Mouse (Mus musculus): ENCODE measurements around the gene Zmym3.
"Not testable (repeated sequence)": the region's sequence is repeated elsewhere in the genome, so short reads cannot be mapped to it uniquely, and the experiment has no call there.

Gene Zmym3

GRCm38 (mm10) chrX:101376190-101376968, 44.3 kb downstream of the Zmym3 start, which contains the start of gene Gjb1:
Gjb1 (plus strand) TSS chrX:101376378.
- no peak for DNase-seq (ENCODE audit: low spot score in 2 of 2)

DNA sequence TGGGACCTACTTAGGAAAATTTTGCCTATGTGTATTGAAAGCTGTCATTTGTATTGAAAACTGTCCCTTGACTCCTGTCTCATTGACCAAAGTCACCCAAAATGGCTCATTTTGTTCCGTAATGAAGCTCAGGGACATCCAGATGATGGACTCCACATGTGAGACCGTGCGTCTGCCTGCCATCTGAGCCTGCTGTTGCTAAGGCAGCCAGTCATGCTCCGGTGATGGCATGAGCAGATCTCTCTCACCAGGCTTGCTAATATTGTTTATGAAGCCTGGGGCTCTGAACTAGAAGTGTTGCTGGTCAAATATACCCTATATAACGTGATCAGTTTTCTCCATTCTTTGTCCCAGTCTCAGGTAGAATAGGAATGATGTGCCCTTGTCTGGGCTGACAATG, 47.7 kb downstream of the Zmym3 start:
- no peak for DNase-seq (ENCODE audit: low spot score in 2 of 2)

- DNase-seq (ENCODE audit: low spot score in 2 of 2), result no peak
Measured at GRCm38 (mm10) chrX:101370573-101370972, 50.1 kb downstream of the Zmym3 start.

- DNase-seq (ENCODE audit: low spot score in 2 of 2), result no peak
Measured at GRCm38 (mm10) chrX:101369001-101369400, 51.6 kb downstream of the Zmym3 start.

DNA sequence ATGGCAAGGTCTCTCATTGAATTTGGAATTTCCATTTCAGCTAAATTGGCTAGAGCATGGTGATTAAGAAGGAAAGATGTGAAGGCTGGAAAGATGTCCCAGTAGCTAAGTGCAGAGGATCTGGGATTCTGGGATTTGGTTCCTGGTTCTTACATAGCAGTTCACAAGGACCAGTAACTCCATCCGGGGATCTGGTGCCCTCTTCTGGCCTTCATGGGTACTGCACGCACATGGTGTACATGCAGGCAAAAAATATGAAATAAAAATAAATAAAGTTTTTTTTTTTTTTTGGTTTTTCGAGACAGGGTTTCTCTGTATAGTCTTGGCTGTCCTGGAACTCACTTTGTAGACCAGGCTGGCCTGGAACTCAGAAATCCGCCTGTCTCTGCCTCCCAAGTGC, 61.7 kb downstream of the Zmym3 start:
- DNase-seq (ENCODE audit: low spot score in 2 of 2), result not testable (repeated sequence)

All from urinary bladder, adult 18-20 months (tissue).